Mouse (Mus musculus) heart, embryonic 13.5 days (tissue): ENCODE measurements at regions not wholly inside any gene's neighbourhood (a gene's known extent, or its start where the extent isn't known, plus 50 kb on each side); places are given as distances from the start of the nearest gene placed in this dataset.
A peak's percentile ranks its signal among the peaks of the same experiment; 100 is the strongest.

Source experiments
- ATAC-seq: fragments of 200-750 bp; cut with Nextera tagmentation; 2 replicates; pipeline ENCODE4 v1.8.0; 2017; ENCODE audit warnings: moderate TSS enrichment; ENCODE audit not compliant: insufficient number of reproducible peaks, low FRiP score, low TSS enrichment; ENCODE audit errors: extremely low read depth
- H3K27ac ChIP-seq: fragments of 300-500 bp; sonication (generic); replicated peaks from 2 replicates; pipeline ENCODE4 v1.5.1; 2015; ENCODE audit warnings: moderate library complexity, mild to moderate bottlenecking, inconsistent platforms
- H3K27me3 ChIP-seq: fragments of 300-500 bp; sonication (generic); replicated peaks from 2 replicates; pipeline ENCODE4 v1.6.1; 2015; ENCODE audit warnings: mild to moderate bottlenecking, inconsistent platforms
- H3K36me3 ChIP-seq: fragments of 300-500 bp; sonication (generic); 2 replicates; pipeline ENCODE4 v1.6.1; 2015; ENCODE audit warnings: mild to moderate bottlenecking, inconsistent platforms
- H3K4me1 ChIP-seq: fragments of 300-500 bp; sonication (generic); 2 replicates; pipeline ENCODE4 v1.6.1; 2015; ENCODE audit warnings: inconsistent platforms
- H3K4me2 ChIP-seq: fragments of 300-500 bp; sonication (generic); 2 replicates; pipeline ENCODE4 v1.6.1; 2015; ENCODE audit warnings: inconsistent platforms, mild to moderate bottlenecking, moderate library complexity
- H3K4me3 ChIP-seq: fragments of 300-500 bp; sonication (generic); 2 replicates; pipeline ENCODE4 v1.5.1; 2015; ENCODE audit warnings: moderate library complexity, mild to moderate bottlenecking, inconsistent platforms
- H3K9ac ChIP-seq: fragments of 300-500 bp; sonication (generic); 2 replicates; pipeline ENCODE4 v1.6.1; 2015; ENCODE audit warnings: inconsistent platforms, mild to moderate bottlenecking, moderate library complexity
- H3K9me3 ChIP-seq: fragments of 300-500 bp; sonication (generic); 2 replicates; pipeline ENCODE4 v1.6.1; 2016; ENCODE audit warnings: inconsistent platforms
- WGBS: fragments of 180-500 bp; shearing (Covaris S2); methylation state at CpG from one replicate; pipeline ENCODE4 v1.1.7; 2015; ENCODE audit warnings: mixed read lengths; 5-methylcytosine and 5-hydroxymethylcytosine counted together

DNA sequence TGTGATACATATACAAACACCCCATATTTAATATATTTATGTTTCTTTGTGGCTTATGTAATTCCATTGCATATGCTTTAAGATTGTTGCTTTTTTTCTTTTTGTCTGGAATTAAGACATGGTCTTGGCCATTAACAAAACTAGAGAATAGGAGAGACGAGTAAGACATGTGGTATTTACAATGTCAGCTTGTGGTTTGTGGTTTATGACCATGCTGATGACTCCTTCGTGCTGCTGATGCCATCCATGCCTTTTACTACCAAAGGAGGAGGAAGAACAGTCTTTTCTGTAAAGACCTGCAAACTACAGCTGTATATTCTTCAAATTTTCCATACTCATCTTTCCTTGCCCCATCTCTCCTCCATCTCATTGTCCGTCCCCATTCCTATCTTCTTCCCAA lies 552.7 kb downstream of the Hdgfl1 start:
- no peak for ATAC-seq
- no peaks in the 10 kb centered on the region for H3K36me3 ChIP-seq
- H3K9me3 ChIP-seq, result no peaks in the 10 kb centered on the region
- H3K4me1 ChIP-seq, result no peaks in the 10 kb centered on the region
- H3K4me2 ChIP-seq, result no peak overlapping the region
- no peak overlapping the region for H3K27ac ChIP-seq
- no peaks in the 10 kb centered on the region for H3K27me3 ChIP-seq
- H3K4me3 ChIP-seq, result no peak overlapping the region
- H3K9ac ChIP-seq, result no peak overlapping the region
- WGBS, result 72% methylated on average over 3 of the region's 3 CpGs

GRCm38 (mm10) chr13:26216579-26216978 lies 553.4 kb downstream of the Hdgfl1 start:
- H3K27ac ChIP-seq, result no peak overlapping the region
- no peak overlapping the region for H3K9ac ChIP-seq
- H3K4me1 ChIP-seq, result no peaks in the 10 kb centered on the region
- H3K4me2 ChIP-seq, result no peak overlapping the region
- H3K4me3 ChIP-seq, result no peak overlapping the region
- no peaks in the 10 kb centered on the region for H3K27me3 ChIP-seq
- H3K36me3 ChIP-seq, result no peaks in the 10 kb centered on the region
- ATAC-seq, result no peak
- H3K9me3 ChIP-seq, result no peaks in the 10 kb centered on the region

DNA sequence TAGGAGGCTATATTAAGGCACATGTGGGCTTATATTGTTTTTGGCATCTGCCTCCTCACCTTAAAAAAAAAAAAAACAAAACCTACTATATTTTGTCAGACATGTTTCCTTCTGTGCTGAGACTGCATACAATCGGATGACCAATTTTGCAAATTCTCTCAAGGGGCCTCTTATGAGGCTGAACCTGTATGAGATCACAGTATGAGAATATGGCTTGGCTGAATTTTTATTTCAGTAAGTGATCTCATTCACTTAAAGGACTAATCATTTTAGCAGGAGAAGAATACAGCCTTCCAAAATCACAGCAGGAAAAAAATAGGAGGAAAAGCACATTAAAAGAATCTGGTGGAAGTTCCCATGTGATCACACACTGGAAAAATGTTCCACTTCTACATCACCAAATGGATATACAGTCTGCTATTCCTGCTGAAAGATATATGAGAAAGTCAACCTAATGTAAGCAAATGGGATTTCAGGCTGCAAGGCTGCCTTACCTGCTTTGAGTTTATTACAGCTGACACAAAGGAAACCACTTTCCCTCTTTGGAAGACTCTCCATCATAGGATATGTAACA lies 564.3 kb downstream of the Hdgfl1 start:
- Histone ChIP-seq H3K27ac (no peak overlapping the region), H3K9ac (no peak overlapping the region), H3K4me3 (no peak overlapping the region), H3K9me3 (no peaks in the 10 kb centered on the region), H3K27me3 (no peaks in the 10 kb centered on the region), H3K4me1 (peaks cover 5% of the 10 kb centered on the region; the same call in 1 of the 2 replicates), H3K36me3 (no peaks in the 10 kb centered on the region), H3K4me2 (no peak overlapping the region)
- 60% methylated on average over 1 of the region's 1 CpGs for WGBS
- ATAC-seq, result no peak

GRCm38 (mm10) chr13:26194646-26195045 lies 575.3 kb downstream of the Hdgfl1 start:
- H3K9me3 ChIP-seq, result no peaks in the 10 kb centered on the region
- no peak for ATAC-seq
- 71% methylated on average over 4 of the region's 4 CpGs for WGBS
- H3K9ac ChIP-seq, result no peak overlapping the region
- H3K4me2 ChIP-seq, result no peak overlapping the region
- H3K27ac ChIP-seq, result no peak overlapping the region
- no peaks in the 10 kb centered on the region for H3K4me1 ChIP-seq
- H3K36me3 ChIP-seq, result no peaks in the 10 kb centered on the region
- H3K27me3 ChIP-seq, result no peaks in the 10 kb centered on the region
- H3K4me3 ChIP-seq, result no peak overlapping the region

DNA sequence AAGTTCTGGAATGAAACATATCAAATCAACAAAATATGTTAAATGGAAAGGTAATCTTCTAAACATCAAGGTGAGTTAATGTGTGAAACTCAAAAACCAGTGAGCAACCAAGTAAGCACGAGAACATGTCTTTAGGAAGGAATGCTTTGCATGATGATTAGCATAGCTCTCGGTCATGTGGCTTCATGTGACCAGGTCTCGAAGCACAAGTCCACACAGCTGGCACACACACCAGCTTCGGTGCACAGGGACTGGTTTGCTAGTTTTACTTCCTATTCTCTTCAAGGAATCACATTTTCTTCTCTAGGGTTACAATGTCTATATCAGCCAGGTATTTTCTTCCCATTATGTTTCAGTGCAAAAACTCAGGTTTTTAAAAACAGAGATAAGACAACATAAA lies 586.1 kb downstream of the Hdgfl1 start:
- H3K4me3 ChIP-seq, result no peak overlapping the region
- WGBS, result 69% methylated on average over 4 of the region's 4 CpGs
- no peaks in the 10 kb centered on the region for H3K4me1 ChIP-seq
- H3K36me3 ChIP-seq, result no peaks in the 10 kb centered on the region
- H3K27me3 ChIP-seq, result no peaks in the 10 kb centered on the region
- no peaks in the 10 kb centered on the region for H3K9me3 ChIP-seq
- H3K9ac ChIP-seq, result no peak overlapping the region
- H3K27ac ChIP-seq, result no peak overlapping the region
- no peak overlapping the region for H3K4me2 ChIP-seq
- ATAC-seq, result no peak

- Histone ChIP-seq H3K4me2 (no peak overlapping the region), H3K27me3 (no peaks in the 10 kb centered on the region), H3K27ac (no peak overlapping the region), H3K4me1 (peaks cover 3% of the 10 kb centered on the region), H3K9me3 (no peaks in the 10 kb centered on the region), H3K9ac (no peak overlapping the region), H3K36me3 (no peaks in the 10 kb centered on the region), H3K4me3 (no peak overlapping the region)
- no peak for ATAC-seq
- WGBS, result 84% methylated on average over 2 of the region's 2 CpGs
Observed at GRCm38 (mm10) chr13:26171891-26172482, 598.0 kb downstream of the Hdgfl1 start.

GRCm38 (mm10) chr13:26169641-26170040 lies 600.3 kb downstream of the Hdgfl1 start:
- no peak overlapping the region for H3K9ac ChIP-seq
- H3K4me2 ChIP-seq, result no peak overlapping the region
- no peaks in the 10 kb centered on the region for H3K9me3 ChIP-seq
- no peak for ATAC-seq
- no peak overlapping the region for H3K4me3 ChIP-seq
- no peak overlapping the region; the same call in 1 of the 2 replicates for H3K27ac ChIP-seq
- H3K36me3 ChIP-seq, result no peaks in the 10 kb centered on the region
- WGBS, result 42% methylated on average over 2 of the region's 2 CpGs
- peaks cover 3% of the 10 kb centered on the region for H3K4me1 ChIP-seq
- H3K27me3 ChIP-seq, result no peaks in the 10 kb centered on the region

DNA sequence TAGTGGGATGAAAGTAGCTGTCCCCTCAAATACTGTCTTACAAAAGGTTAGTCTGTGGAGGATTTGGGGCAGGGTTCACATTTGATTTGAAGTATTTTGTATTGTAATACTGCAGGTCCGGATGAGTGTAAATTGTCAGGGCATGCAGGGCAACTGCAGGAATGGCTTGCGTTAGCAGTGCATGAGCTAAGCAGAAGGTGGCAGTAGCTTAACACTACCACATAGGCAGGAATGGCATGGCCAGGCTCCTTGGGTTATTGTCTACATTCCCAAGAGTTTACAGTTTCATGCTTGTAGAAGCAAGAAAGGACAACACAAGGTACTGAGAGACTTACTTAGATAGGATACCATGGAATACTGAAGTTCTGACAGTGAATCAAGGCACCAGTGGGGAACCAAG lies 611.3 kb downstream of the Hdgfl1 start:
- H3K27me3 ChIP-seq, result no peaks in the 10 kb centered on the region
- no peak overlapping the region for H3K9ac ChIP-seq
- H3K4me3 ChIP-seq, result no peak overlapping the region
- H3K4me1 ChIP-seq, result peaks cover 13% of the 10 kb centered on the region
- H3K4me2 ChIP-seq, result no peak overlapping the region
- ATAC-seq, result no peak
- no peaks in the 10 kb centered on the region for H3K36me3 ChIP-seq
- WGBS, result 80% methylated on average over 2 of the region's 2 CpGs
- no peak overlapping the region for H3K27ac ChIP-seq
- H3K9me3 ChIP-seq, result no peaks in the 10 kb centered on the region

DNA sequence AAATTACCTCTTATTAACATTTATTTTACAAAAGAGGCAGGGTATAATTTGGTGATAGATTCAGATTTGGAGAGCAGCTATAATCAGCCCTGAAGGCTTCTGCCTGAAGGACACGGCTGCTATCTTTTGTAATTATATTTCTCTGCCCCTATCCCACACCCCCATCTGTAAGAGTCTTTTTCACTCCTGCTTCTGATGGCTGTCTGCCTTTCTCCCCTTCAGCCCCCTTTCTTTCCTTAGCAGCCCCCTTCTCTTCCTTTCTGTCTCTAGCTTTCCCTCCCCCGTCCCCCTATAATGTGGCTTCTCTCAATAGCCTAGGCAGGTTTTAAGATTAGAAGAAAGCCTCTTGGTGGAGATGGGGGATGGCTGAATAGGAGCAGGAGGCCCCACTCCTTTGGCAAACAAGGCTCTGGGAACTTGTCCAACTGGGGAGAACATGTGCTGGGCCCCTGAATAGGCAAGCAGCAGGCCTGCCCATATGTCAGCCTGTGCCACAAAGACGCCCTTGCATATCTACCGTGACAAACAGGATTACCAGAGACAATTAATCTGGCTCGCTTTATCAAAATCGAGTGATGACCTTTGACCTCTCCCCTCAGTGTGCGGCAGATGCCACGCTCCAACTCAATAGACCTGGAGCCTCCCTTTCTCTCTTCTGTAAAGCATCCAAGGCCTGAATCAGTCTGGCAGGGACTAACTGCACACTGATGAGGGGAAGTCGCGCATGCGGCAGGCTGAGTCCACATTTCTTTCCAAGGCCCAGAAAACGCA lies 615.1 kb downstream of the Hdgfl1 start:
- H3K4me2 ChIP-seq, result peak overlapping the region; percentile 24; the same call in 1 of the 2 replicates
- peak overlapping the region; percentile 64 for H3K27ac ChIP-seq
- ATAC-seq, result peak; percentile 61; the same call in 1 of the 2 replicates
- 33% methylated on average over 12 of the region's 12 CpGs for WGBS
- H3K4me1 ChIP-seq, result peaks cover 25% of the 10 kb centered on the region
- H3K9me3 ChIP-seq, result no peaks in the 10 kb centered on the region
- no peaks in the 10 kb centered on the region for H3K36me3 ChIP-seq
- no peak overlapping the region for H3K4me3 ChIP-seq
- H3K27me3 ChIP-seq, result no peaks in the 10 kb centered on the region
- H3K9ac ChIP-seq, result no peak overlapping the region

DNA sequence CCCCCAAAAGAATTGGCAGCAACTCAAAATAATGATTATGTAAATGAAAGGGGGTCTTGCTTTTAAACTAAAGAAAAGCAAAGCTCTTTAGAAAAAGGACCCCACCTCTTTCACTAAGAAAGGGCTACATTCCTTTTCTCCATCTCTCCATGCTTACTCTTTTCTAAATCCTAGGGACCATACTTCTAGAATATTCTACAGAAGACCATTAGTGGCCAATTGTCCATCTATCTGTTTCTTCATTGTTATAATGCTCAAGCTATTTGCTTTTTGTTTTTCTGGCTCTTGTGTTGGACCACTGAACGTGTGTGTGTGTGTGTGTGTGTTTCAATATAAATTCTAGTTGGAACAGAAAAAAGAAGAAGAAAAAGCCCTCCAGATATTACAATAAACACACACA lies 615.7 kb downstream of the Hdgfl1 start:
- Histone ChIP-seq H3K27ac (peak overlapping the region; percentile 64; the same call in 1 of the 2 replicates), H3K9me3 (no peaks in the 10 kb centered on the region), H3K36me3 (no peaks in the 10 kb centered on the region), H3K4me2 (no peak overlapping the region), H3K4me3 (no peak overlapping the region), H3K9ac (no peak overlapping the region), H3K27me3 (no peaks in the 10 kb centered on the region), H3K4me1 (peaks cover 25% of the 10 kb centered on the region)
- 50% methylated on average over 1 of the region's 1 CpGs for WGBS
- no peak for ATAC-seq

- peaks cover 25% of the 10 kb centered on the region for H3K4me1 ChIP-seq
- no peak overlapping the region for H3K9ac ChIP-seq
- no peaks in the 10 kb centered on the region for H3K27me3 ChIP-seq
- no peaks in the 10 kb centered on the region for H3K9me3 ChIP-seq
- ATAC-seq, result no peak
- H3K4me2 ChIP-seq, result no peak overlapping the region
- no peak overlapping the region for H3K27ac ChIP-seq
- WGBS, result 80% methylated on average over 2 of the region's 2 CpGs
- H3K36me3 ChIP-seq, result no peaks in the 10 kb centered on the region
- H3K4me3 ChIP-seq, result no peak overlapping the region
Observed at GRCm38 (mm10) chr13:26153093-26153492, 616.9 kb downstream of the Hdgfl1 start.

- no peak overlapping the region for H3K9ac ChIP-seq
- no peaks in the 10 kb centered on the region for H3K27me3 ChIP-seq
- no peak for ATAC-seq
- 13% methylated on average over 1 of the region's 1 CpGs for WGBS
- no peaks in the 10 kb centered on the region for H3K36me3 ChIP-seq
- H3K4me3 ChIP-seq, result no peak overlapping the region
- H3K27ac ChIP-seq, result peak overlapping the region; percentile 61
- no peaks in the 10 kb centered on the region for H3K9me3 ChIP-seq
- no peak overlapping the region for H3K4me2 ChIP-seq
- H3K4me1 ChIP-seq, result peaks cover 21% of the 10 kb centered on the region
Observed at GRCm38 (mm10) chr13:26150426-26150825, 619.5 kb downstream of the Hdgfl1 start.
